Mouse (Mus musculus): ENCODE data around the gene Prkcb.

- no peak for TF ChIP-seq CTCF (IDR thresholded peaks at IDR 0.05; ENCODE audit: control insufficient read depth, insufficient read depth, insufficient read length)
- TF ChIP-seq CEBPB (IDR thresholded peaks at IDR 0.05; ENCODE audit: low read depth): no peak
- no peak for TF ChIP-seq USF1 (IDR thresholded peaks at IDR 0.05; ENCODE audit: low read depth)
- TF ChIP-seq FOSL1 (IDR thresholded peaks at IDR 0.05; ENCODE audit: insufficient read depth, low read length, poor library complexity, severe bottlenecking): no peak
- TF ChIP-seq MYOD1 (IDR thresholded peaks at IDR 0.05; ENCODE audit: control insufficient read depth, insufficient read length, low read depth): no peak
These were observed 20.1 kb downstream of the Prkcb start for GRCm38 (mm10) chr7:122308661-122309060.
